Mouse (Mus musculus): ENCODE data around the gene Zfp646.
"Not testable (repeated sequence)": the region's sequence is repeated elsewhere in the genome, so short reads cannot be mapped to it uniquely, and the experiment has no call there.

Zfp646 gene

GRCm38 (mm10) chr7:127880431-127880830 lies 4.4 kb downstream of the Zfp646 start:
- in situ Hi-C loops (cut with MboI; ENCODE audit: low sequenced_read_pairs) = no loop called here

DNA sequence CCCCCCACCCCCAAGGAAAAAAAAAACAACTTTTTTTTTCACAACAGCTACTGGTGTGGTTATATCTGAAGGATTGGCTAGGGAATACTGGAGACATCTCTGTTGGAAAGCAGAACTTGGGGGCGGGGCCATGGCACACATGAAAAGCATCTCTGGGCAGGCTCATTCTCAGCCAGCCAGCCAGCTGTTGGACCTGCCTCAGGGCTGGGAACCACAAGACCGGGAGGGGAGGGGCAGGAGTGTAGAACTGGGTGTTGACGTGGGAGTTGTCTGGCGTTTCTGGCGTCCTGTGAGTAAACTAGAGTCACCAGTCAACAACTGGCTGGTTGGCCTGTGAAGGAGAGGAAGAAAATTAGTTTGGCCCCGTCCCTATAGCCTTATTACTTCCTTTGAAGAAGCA lies 9.9 kb downstream of the Zfp646 start:
- in situ Hi-C loops (cut with MboI; ENCODE audit: low sequenced_read_pairs) = no loop called here

GRCm38 (mm10) chr7:127886551-127886950 lies 10.5 kb downstream of the Zfp646 start:
- in situ Hi-C loops (cut with MboI; ENCODE audit: low sequenced_read_pairs) = no loop called here

DNA sequence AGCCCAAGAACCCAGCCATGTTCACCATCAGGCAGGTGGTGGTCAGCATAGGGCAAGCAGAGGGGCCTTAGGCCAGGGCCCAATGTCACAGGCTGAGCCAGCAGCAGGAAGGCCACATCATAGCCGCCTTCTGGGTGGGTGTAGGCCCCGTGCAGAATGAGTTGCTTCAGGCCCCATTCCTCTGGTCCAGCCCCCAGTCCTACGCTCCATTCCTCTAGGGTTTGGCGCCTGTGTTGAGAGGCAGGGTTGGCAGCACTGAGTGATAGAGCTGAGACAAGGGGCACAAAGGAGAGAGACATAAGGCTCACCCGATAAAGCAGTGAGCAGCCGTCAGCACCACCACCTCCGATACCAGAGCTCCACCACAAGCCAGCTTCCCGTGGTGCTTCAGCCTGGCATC lies 11.2 kb downstream of the Zfp646 start:
- in situ Hi-C loops (cut with MboI; ENCODE audit: low sequenced_read_pairs) = no loop called here

DNA sequence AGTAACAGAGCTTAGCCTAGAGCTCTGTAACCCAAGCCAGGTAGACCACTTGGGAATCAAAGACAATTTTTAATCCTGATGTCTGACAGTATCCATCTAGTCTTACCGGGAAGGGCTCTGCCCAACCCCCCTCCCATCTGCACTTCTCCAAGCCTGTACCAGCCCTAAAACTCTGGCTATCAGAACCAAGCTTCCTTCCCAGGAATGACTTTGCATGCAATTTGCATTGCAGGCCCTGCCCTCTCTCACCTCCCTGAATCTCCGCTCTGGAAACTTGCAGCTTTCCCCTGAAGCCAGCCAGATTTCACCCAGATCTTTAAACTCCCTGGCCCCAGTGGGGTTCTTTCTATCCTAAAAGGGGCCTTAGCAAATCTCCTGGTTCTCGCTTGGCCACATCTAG lies 11.8 kb downstream of the Zfp646 start:
- in situ Hi-C loops (cut with MboI; ENCODE audit: low sequenced_read_pairs) = no loop called here

DNA sequence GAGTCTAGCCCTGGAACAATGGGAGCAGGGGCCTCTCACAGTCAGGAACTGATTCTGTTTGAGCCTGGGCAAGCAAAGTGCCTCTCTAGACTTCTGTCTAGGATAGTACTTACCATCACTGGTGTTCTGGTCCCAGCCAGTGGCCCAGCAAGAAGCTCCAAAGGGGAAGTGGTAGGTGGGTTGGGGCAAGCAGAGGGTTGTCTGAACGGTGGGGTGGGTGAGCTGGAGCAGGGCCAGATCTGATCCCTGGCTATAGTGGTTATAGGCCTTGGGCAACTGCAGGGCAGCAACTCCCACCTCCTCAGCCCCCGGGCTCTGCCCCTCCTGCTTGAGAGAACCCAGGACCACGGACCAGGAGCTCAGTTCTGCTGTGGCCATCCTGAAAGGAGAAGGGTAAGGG lies 12.8 kb downstream of the Zfp646 start:
- in situ Hi-C loops (cut with MboI; ENCODE audit: low sequenced_read_pairs) = no loop called here

GRCm38 (mm10) chr7:127890798-127891197 lies 14.8 kb downstream of the Zfp646 start, which contains the start of gene Prss53:
TSS of gene Prss53 (minus strand) at chr7:127890970.
- in situ Hi-C loops (cut with MboI; ENCODE audit: low sequenced_read_pairs) = no loop called here

- in situ Hi-C loops (cut with MboI; ENCODE audit: low sequenced_read_pairs) = no loop called here
Measured at GRCm38 (mm10) chr7:127894480-127894879, 18.5 kb downstream of the Zfp646 start.

- in situ Hi-C loops (cut with MboI; ENCODE audit: low sequenced_read_pairs) = no loop called here
Measured at GRCm38 (mm10) chr7:127895442-127895841, 19.4 kb downstream of the Zfp646 start, which contains the start of the genes Gm21974 and Vkorc1. TSS of gene Gm21974 (minus strand) at chr7:127895454. TSS of gene Vkorc1 (minus strand) at chr7:127895617.

DNA sequence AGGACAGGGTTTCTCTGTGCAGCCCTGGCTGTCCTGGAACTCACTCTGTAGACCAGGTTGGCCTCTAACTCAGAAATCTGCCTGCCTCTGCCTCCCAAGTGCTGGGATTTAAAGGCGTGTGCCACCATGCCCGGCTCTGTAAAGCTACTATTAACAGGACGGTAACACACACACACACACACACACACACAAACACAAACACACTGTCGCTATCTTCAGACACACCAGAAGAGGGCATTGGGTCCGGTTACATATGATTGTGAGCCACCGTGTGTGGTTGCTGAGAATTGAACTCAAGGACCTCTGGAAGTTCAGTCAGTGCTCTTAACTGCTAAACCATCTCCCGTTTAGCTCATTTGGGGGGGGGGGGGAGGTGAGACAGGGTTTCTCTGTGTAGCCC lies 19.9 kb downstream of the Zfp646 start:
- in situ Hi-C loops (cut with MboI; ENCODE audit: low sequenced_read_pairs) = not testable (repeated sequence)

DNA sequence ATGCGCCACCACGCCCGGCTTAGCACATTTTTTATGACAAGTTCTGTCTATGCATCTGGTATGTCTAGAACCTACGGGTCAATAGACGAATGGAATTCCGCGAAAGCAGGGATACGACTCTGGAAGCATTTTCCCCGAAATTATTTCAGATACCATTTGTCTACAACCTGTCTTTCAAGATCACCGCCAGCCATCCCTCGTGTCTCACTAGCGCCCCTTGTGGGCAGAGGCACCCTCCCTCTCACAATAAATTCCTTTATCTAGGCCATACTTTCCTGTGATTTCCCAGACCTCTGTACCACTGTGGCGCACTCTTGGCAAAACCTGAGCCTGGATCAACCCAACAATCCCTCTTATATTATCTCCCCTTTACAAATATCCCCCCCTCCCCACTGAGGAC lies 20.4 kb downstream of the Zfp646 start:
- in situ Hi-C loops (cut with MboI; ENCODE audit: low sequenced_read_pairs) = no loop called here

- in situ Hi-C loops (cut with MboI; ENCODE audit: low sequenced_read_pairs) = no loop called here
Measured at GRCm38 (mm10) chr7:127897542-127897941, 21.5 kb downstream of the Zfp646 start.

GRCm38 (mm10) chr7:127898179-127898956 lies 22.3 kb downstream of the Zfp646 start:
- in situ Hi-C loops (cut with MboI; ENCODE audit: low sequenced_read_pairs) = no loop called here

GRCm38 (mm10) chr7:127899997-127900396 lies 24.0 kb downstream of the Zfp646 start:
- in situ Hi-C loops (cut with MboI; ENCODE audit: low sequenced_read_pairs) = no loop called here

DNA sequence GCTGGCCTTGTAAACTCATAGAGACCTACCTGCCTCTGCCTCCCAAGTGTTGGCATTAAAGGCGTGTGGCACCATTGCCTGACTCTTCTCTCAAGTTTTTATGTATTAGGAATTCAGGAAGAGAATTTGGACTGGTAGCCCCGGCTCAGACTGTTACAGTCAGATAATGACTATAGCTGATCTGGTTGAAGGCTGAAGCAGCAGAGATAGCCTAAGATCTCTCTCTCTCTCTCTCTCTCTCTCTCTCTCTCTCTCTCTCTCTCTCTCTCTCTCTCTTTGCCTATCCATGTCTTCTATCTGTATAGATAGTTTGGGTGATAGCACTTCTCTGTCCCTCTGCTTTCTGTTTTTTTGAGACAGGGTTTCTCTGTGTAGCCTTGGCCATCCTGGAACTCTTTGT lies 25.8 kb downstream of the Zfp646 start:
- in situ Hi-C loops (cut with MboI; ENCODE audit: low sequenced_read_pairs) = no loop called here

- in situ Hi-C loops (cut with MboI; ENCODE audit: low sequenced_read_pairs) = no loop called here
Measured at GRCm38 (mm10) chr7:127903971-127904796, 28.2 kb downstream of the Zfp646 start, which contains the start of gene Bckdk. TSS of gene Bckdk (plus strand) at chr7:127904082.

- in situ Hi-C loops (cut with MboI; ENCODE audit: low sequenced_read_pairs) = no loop called here
Measured at GRCm38 (mm10) chr7:127907939-127908338, 31.9 kb downstream of the Zfp646 start.

DNA sequence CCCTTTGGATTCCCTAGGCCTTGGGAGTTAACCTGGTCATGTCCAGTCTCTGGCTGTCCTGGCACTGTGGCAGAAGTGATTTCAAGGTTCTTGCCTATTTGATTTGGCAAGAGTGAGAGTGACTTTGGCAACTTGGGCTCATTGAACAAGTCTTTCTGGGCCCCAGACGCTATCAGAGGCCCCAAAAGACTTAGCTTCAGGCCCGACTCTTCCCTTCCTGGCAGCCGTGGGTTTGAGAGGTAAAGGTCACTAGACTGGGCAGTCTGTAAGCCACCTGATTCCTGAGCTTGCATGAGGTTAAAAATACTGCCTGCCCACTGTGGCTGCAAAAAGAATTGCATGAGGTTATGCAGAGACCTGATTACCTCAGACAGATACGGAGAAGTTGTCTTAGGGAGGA lies 32.6 kb downstream of the Zfp646 start:
- in situ Hi-C loops (cut with MboI; ENCODE audit: low sequenced_read_pairs) = no loop called here

- in situ Hi-C loops (cut with MboI; ENCODE audit: low sequenced_read_pairs) = no loop called here
Measured at GRCm38 (mm10) chr7:127912190-127912871, 36.3 kb downstream of the Zfp646 start, which contains the start of gene Kat8. TSS of gene Kat8 (plus strand) at chr7:127912516.

- in situ Hi-C loops (cut with MboI; ENCODE audit: low sequenced_read_pairs) = no loop called here
Measured at GRCm38 (mm10) chr7:127912938-127913337, 36.9 kb downstream of the Zfp646 start.

- in situ Hi-C loops (cut with MboI; ENCODE audit: low sequenced_read_pairs) = no loop called here
Measured at GRCm38 (mm10) chr7:127915293-127915692, 39.3 kb downstream of the Zfp646 start.

Measured in CH12F3 (cell line).